Mouse (Mus musculus) granulocyte monocyte progenitor cell, adult 5-6 weeks (primary cell): ENCODE results near the gene Olfr749. TPM values are rescaled to one million over a fixed set of nuclear protein-coding genes. Genes with fewer than 3 reads are reported as not detected.
"Not testable (repeated sequence)": the region's sequence is repeated elsewhere in the genome, so short reads cannot be mapped to it uniquely, and the experiment has no call there.

Source experiments
- ATAC-seq: replicated peaks from 2 replicates; pipeline ENCODE4 v1.8.0; 2016; ENCODE audit warnings: mild to moderate bottlenecking, moderate TSS enrichment, inconsistent platforms; ENCODE audit not compliant: poor library complexity, severe bottlenecking
- total RNA-seq, 2 experiments: library from RNA; stranded (forward) in 1 of 2; stranded (reverse) in 1 of 2; fragments of 200-712, 200-1000 nt in 1 of 2; fragments of >200 nt in 1 of 2; fragmentation: Nextera tagmentation in 1 of 2; gene quantifications; 2 replicates each; pipeline ENCODE4 v1.2.3; 2014 to 2017

Olfr749 gene
- total RNA-seq (2014; fragmentation: Nextera tagmentation) (not detected in 2 replicates), total RNA-seq (2017) (not detected in 2 replicates)

DNA sequence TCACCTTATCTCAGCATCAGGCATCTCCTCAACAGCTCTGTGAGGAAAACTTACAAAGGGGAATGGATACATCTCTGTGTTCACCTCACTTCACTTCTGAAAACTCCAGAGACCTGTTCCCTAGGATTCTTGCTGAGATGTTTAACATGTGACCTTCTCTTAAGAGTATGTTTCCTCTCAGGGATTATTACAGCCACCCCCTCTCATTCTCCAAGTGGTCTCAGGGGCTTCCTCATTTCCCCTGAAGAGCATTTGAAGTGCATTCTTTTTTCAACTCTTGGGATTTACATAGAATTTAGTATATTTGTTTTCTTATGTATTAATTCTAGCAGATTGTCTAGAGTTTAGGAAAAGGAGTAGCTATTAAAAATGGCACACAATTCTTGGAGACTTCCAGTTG, at the start of gene Olfr749:
Gene Olfr749 (minus strand): TSS at position 101 of the 400 bp plus-strand sequence.
- no peak for ATAC-seq

DNA sequence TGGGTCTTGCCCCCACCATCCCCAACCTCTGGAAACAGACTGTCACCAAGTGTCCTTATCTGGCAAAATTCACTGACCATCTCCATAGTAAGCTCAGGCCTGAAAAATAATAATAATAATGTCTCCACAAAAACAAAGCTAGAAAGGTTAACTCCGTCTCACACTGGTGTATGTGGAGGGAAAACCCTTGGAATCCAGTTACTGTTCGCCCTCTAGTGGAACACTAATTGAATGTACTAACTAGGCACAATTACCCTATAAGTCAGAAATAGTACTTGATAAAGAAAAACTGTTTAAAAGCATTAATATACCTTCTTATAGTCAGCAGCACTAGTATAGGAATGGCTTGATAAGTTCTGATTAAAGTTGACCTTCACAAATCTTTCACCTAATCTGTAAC, 43.3 kb upstream of the Olfr749 start:
- ATAC-seq = no peak

GRCm38 (mm10) chr14:50785251-50785637, 40.4 kb upstream of the Olfr749 start, which contains the start of gene Ttc5:
Ttc5 (minus strand) TSS chr14:50785519.
- peak; percentile 99 for ATAC-seq

DNA sequence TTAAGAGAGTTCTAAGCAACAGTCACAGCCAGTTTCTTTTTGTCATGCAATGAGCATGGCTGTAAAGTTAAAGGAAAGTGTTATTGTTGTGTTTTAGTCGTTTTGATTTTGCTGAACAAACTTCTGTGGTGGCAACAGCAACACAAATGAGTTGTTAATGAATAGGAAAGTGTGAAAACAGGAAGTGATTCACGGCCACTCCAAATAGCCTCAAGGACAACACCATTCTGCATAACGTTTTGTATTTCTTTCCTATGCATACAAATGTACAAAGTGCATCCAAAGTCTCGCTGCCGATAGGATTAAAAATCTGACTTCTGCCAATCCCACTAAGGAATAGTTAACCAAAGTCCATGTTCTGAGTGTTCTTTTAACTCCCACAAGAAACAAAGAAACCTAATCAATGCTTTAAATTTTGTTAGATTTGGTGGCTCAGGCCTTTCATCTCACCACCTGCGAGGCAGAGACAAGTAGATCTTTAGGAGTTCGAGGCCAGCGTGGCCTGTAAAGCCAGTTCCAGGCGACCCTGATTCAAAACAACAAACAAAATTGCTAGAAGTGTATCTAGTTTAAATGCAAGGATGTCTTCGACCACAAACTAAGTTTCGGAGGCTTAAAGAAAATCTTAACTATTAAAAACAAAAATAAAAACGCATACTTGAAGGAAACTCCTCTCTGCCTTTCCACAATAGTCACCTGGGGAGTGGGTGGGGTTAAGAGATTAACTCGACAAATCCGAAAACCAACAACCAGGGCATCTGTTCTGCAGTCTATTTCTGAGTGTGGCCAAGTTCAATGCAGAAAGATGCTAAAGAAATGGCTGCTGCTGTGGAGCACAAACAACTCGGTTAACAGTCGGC, 39.7 kb upstream of the Olfr749 start:
- ATAC-seq = peak; percentile 28

DNA sequence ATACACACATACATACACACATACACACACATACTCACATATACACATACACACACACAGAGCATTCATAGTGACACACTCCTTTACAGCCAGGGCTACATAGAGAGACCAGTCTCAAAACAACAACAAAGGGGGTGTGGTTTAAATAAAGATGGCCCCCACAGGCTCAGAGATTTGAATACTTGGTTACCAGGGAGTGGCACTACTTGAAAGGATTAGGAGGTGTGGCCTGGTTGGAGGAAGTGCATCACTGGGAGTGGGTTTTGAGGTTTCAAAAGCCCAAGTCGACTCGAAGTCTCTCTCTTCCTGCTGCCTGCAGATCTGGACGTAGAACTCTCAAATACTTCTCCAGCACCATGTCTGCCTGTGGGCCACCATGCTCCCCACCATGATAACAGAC, 37.3 kb upstream of the Olfr749 start:
- ATAC-seq = no peak

DNA sequence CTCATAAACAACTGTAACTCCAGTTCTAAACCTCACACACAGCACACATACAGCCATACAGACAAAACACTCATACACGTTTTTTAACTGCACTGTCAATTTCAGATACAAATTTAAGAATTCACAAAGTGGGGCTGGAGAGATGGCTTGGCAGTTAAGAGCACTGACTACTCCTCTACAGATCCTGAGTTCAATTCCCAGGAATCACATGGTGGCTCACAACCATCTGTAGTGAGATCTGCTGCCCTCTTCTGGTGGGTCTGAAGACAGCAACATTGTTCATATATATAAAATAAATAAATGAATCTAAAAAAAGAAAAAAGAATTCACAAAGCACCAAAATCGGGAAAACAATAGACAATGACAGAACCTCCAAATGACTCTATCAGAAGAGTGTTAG, 26.4 kb upstream of the Olfr749 start:
- ATAC-seq = no peak

DNA sequence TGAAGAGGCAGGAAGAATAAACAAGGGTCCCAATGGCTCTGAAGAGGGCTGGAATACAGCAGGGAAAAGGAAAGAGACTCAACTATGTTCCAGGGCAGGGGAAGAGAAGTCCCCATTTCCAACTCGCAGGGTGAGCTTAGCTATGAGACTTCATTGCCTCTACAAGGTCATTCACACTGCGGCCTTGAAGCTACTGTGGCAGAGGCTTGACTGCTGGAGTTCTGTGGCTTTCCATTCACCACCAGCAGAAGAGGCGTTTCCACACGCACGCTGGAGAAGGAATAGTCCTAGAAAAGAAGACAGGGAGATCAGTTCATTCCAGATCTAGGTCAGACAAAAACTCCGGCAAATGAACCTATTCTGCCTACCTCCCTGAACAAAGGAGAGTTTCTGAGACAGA, 20.8 kb upstream of the Olfr749 start:
- ATAC-seq = no peak

DNA sequence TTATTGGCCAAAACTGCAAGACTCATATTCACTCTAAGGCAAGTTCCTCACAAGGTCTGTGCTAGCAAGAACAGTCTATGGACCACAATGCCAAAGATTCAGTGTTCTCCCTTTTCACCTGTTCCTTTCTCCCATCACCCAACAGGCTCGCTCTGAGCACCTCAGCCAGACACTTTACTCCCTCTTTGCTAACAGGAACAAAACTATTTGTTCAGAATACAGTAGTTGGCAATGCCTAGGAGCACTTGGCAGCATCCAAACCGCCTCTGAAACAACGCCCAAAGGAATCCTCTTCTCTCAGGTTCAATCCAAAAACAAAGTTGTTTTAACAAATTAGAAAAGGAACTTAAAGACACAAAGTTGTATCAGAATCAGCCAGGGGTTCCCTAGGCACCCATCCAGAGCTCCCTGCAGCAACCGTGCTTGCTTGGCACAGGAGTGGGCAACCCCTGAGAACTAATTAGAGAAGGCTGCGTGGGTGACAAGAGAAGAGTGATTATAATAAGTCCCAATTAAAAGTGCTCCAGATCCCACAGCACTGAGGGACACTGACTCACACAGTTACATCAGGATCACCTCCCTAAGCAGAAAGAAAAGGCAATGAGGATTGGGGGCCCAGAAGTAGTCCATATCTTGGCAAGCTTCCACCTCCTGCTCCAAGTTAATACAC, 13.7 kb upstream of the Olfr749 start:
- ATAC-seq = no peak

GRCm38 (mm10) chr14:50741584-50741983, 3.3 kb downstream of the Olfr749 start:
- no peak for ATAC-seq

DNA sequence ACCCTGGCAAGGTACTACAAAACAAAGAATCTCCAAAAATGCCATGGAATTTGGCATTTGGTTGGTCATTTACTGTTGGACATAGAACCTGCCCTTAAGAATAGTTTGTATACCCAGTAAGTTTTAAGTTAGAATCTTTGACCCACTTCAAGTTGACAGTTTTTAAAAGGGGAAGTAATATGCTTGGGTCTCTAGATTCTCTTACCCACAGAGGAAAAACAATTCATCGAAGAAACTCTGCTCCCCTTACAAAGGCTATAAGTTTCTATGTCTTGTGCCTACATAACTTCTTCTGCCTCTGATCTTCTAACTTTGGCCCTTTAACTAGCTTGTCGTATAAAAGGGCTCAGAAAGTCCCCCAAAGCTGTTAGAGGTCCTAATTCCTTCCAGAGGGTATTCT, 4.6 kb downstream of the Olfr749 start:
- ATAC-seq = no peak

GRCm38 (mm10) chr14:50722371-50722770, 22.5 kb downstream of the Olfr749 start:
- not testable (repeated sequence) for ATAC-seq

DNA sequence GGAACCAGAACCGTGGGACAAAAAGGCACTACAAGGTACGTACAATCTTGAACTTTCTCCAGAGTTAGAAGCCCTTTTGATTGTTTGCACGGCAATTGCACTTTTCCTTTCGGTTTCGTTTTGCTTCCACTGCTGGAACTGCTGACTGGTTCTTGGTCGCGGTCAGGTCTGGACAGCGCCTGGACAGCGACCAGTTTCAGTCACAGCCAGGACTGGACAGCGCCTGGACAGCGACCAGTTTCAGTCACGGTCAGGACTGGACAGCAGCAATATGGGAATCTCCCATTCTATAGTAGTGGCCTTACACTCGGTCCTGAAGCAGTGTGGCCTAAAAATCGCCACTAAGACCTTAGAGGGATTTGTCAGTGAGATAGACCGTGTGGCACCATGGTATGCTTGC, 25.0 kb downstream of the Olfr749 start:
- not testable (repeated sequence) for ATAC-seq

- ATAC-seq = no peak
These were observed 37.8 kb downstream of the Olfr749 start, which contains the start of gene Olfr748 for GRCm38 (mm10) chr14:50707073-50707472. Olfr748 (plus strand) TSS chr14:50707373.

- no peak for ATAC-seq
These were observed 51.8 kb downstream of the Olfr749 start, which contains the start of gene Olfr747 for GRCm38 (mm10) chr14:50693106-50693505. Olfr747 (minus strand) TSS chr14:50693206.

Other genes starting within 250 kb of the Olfr749 start
- not detected in 2 replicates for gene Olfr742, start 241.5 kb downstream of the Olfr749 start, total RNA-seq (2014; fragmentation: Nextera tagmentation)
- not detected in 2 replicates for gene Olfr742, start 241.5 kb downstream of the Olfr749 start, total RNA-seq (2017)
- gene Olfr743, start 223.3 kb downstream of the Olfr749 start, total RNA-seq (2014; fragmentation: Nextera tagmentation) = not detected in 2 replicates
- gene Olfr743, start 223.3 kb downstream of the Olfr749 start, total RNA-seq (2017) = not detected in 2 replicates
- gene Olfr744, start 130.2 kb downstream of the Olfr749 start, total RNA-seq (2014; fragmentation: Nextera tagmentation) = not detected in 2 replicates
- gene Olfr744, start 130.2 kb downstream of the Olfr749 start, total RNA-seq (2017) = not detected in 2 replicates
- gene Olfr745, start 105.7 kb downstream of the Olfr749 start, total RNA-seq (2014; fragmentation: Nextera tagmentation) = not detected in 2 replicates
- not detected in 2 replicates for gene Olfr745, start 105.7 kb downstream of the Olfr749 start, total RNA-seq (2017)
- gene Olfr746, start 98.0 kb downstream of the Olfr749 start, total RNA-seq (2014; fragmentation: Nextera tagmentation) = not detected in 2 replicates
- not detected in 2 replicates for gene Olfr746, start 98.0 kb downstream of the Olfr749 start, total RNA-seq (2017)
- not detected in 2 replicates for gene Olfr747, start 51.9 kb downstream of the Olfr749 start, total RNA-seq (2014; fragmentation: Nextera tagmentation)
- not detected in 2 replicates for gene Olfr747, start 51.9 kb downstream of the Olfr749 start, total RNA-seq (2017)
- not detected in 2 replicates for gene Olfr748, start 37.7 kb downstream of the Olfr749 start, total RNA-seq (2014; fragmentation: Nextera tagmentation)
- not detected in 2 replicates for gene Olfr748, start 37.7 kb downstream of the Olfr749 start, total RNA-seq (2017)
- gene Ttc5, start 40.4 kb upstream of the Olfr749 start, total RNA-seq (2014; fragmentation: Nextera tagmentation) = 43.2 and 47.1 TPM in 2 replicates
- gene Ttc5, start 40.4 kb upstream of the Olfr749 start, total RNA-seq (2017) = 39.8 and 54.4 TPM in 2 replicates
- not detected in 2 replicates for gene Ccnb1ip1, start 62.6 kb upstream of the Olfr749 start, total RNA-seq (2014; fragmentation: Nextera tagmentation)
- gene Ccnb1ip1, start 62.6 kb upstream of the Olfr749 start, total RNA-seq (2017) = not detected in 2 replicates
- gene Parp2, start 62.7 kb upstream of the Olfr749 start, total RNA-seq (2014; fragmentation: Nextera tagmentation) = 61.2 and 110 TPM in 2 replicates
- gene Parp2, start 62.7 kb upstream of the Olfr749 start, total RNA-seq (2017) = 85.2 and 92.3 TPM in 2 replicates
- gene Tep1, start 125.5 kb upstream of the Olfr749 start, total RNA-seq (2014; fragmentation: Nextera tagmentation) = 41.8 and 54.2 TPM in 2 replicates
- 17.4 and 21.1 TPM in 2 replicates for gene Tep1, start 125.5 kb upstream of the Olfr749 start, total RNA-seq (2017)
- 0.17 TPM in 1 of 2 replicates, not detected in the other for gene Klhl33, start 152.4 kb upstream of the Olfr749 start, total RNA-seq (2014; fragmentation: Nextera tagmentation)
- gene Klhl33, start 152.4 kb upstream of the Olfr749 start, total RNA-seq (2017) = 0.10 and 0.73 TPM in 2 replicates
- 77.5 and 111 TPM in 2 replicates for gene Osgep, start 179.8 kb upstream of the Olfr749 start, total RNA-seq (2014; fragmentation: Nextera tagmentation)
- 110 and 118 TPM in 2 replicates for gene Osgep, start 179.8 kb upstream of the Olfr749 start, total RNA-seq (2017)
- gene Apex1, start 179.9 kb upstream of the Olfr749 start, total RNA-seq (2014; fragmentation: Nextera tagmentation) = 214 and 260 TPM in 2 replicates
- 202 and 229 TPM in 2 replicates for gene Apex1, start 179.9 kb upstream of the Olfr749 start, total RNA-seq (2017)
- 48.4 and 72.7 TPM in 2 replicates for gene Pip4p1, start 185.8 kb upstream of the Olfr749 start, total RNA-seq (2014; fragmentation: Nextera tagmentation)
- 20.9 and 25.0 TPM in 2 replicates for gene Pip4p1, start 185.8 kb upstream of the Olfr749 start, total RNA-seq (2017)
- 179 and 257 TPM in 2 replicates for gene Pnp, start 186.0 kb upstream of the Olfr749 start, total RNA-seq (2014; fragmentation: Nextera tagmentation)
- 252 and 259 TPM in 2 replicates for gene Pnp, start 186.0 kb upstream of the Olfr749 start, total RNA-seq (2017)
- gene Gm49342, start 199.4 kb upstream of the Olfr749 start, total RNA-seq (2014; fragmentation: Nextera tagmentation) = not detected in 2 replicates
- gene Gm49342, start 199.4 kb upstream of the Olfr749 start, total RNA-seq (2017) = 68.4 TPM in 1 of 2 replicates, not detected in the other
- 5.4 and 16.2 TPM in 2 replicates for gene Pnp2, start 210.9 kb upstream of the Olfr749 start, total RNA-seq (2014; fragmentation: Nextera tagmentation)
- 4.3 and 5.3 TPM in 2 replicates for gene Pnp2, start 210.9 kb upstream of the Olfr749 start, total RNA-seq (2017)